ENCODE assay signal across 9 mouse cellular contexts in genomic region chr10:17720891-17721601, GRCm38 (mm10). TPM values are rescaled to one million over a fixed set of nuclear protein-coding genes. Genes with fewer than 3 reads are reported as not detected.
DNase-seq lines count a peak whose midpoint lies in the region; ATAC-seq and TF ChIP-seq lines count a peak whose summit lies in the region.
"Had no signal": no experiment of that assay in that cellular context is flagged by ENCODE, and none has a peak within 500 bp of the region (broad histone marks: within the 10 kb centered on the region; RNA-seq: fewer than 3 reads in every experiment).

No protein-coding gene starts in this region.

- H3K9ac ChIP-seq in kidney, postnatal 0 days (ENCODE audit: low read depth, low read length) = no peak overlapping the region
- H3K9ac ChIP-seq in forebrain, embryonic 16.5 days (replicated peaks; ENCODE audit: low read depth, low read length) = peak overlapping the region; percentile 89; the same call in 1 of the 2 replicates
- no peak overlapping the region; the same call in 1 of the 2 replicates for H3K9ac ChIP-seq in limb, embryonic 13.5 days
- no peak overlapping the region for H3K9ac ChIP-seq in neural tube, embryonic 12.5 days

- H3K27me3 ChIP-seq in kidney, postnatal 0 days (ENCODE audit: insufficient read depth, low read length) = no peaks in the 10 kb centered on the region
- H3K27me3 ChIP-seq in forebrain, embryonic 16.5 days (replicated peaks; ENCODE audit: control insufficient read depth, insufficient read depth, low read length) = no peaks in the 10 kb centered on the region
- no peaks in the 10 kb centered on the region for H3K27me3 ChIP-seq in limb, embryonic 13.5 days
- no peaks in the 10 kb centered on the region for H3K27me3 ChIP-seq in neural tube, embryonic 12.5 days (replicated peaks)
- H3K27me3 ChIP-seq: Patski had no signal

- peak overlapping the region; percentile 100; the same call in 1 of the 2 replicates for H3K27ac ChIP-seq in kidney, postnatal 0 days
- H3K27ac ChIP-seq in forebrain, embryonic 16.5 days (ENCODE audit: low read length) = peak overlapping the region; percentile 98; the same call in 1 of the 2 replicates
- H3K27ac ChIP-seq in limb, embryonic 13.5 days = no peak overlapping the region
- H3K27ac ChIP-seq in neural tube, embryonic 12.5 days = peak overlapping the region; percentile 87; the same call in 1 of the 2 replicates

- no peak for TF ChIP-seq CTCF in kidney, postnatal 0 days (IDR thresholded peaks at IDR 0.05; ENCODE audit: low read depth)

- H3K4me3 ChIP-seq in kidney, postnatal 0 days (replicated peaks; ENCODE audit: low read depth, low read length) = peak overlapping the region; percentile 99; the same call in 1 of the 2 replicates
- peak overlapping the region; percentile 74 for H3K4me3 ChIP-seq in forebrain, embryonic 16.5 days (replicated peaks; ENCODE audit: low read length)
- peak overlapping the region; percentile 96 for H3K4me3 ChIP-seq in limb, embryonic 13.5 days
- peak overlapping the region; percentile 87; the same call in 1 of the 2 replicates for H3K4me3 ChIP-seq in neural tube, embryonic 12.5 days

- H3K4me2 ChIP-seq in kidney, postnatal 0 days (ENCODE audit: low read length) = peak overlapping the region; percentile 77
- H3K4me2 ChIP-seq in forebrain, embryonic 16.5 days (ENCODE audit: low read length) = peak overlapping the region; percentile 79
- peak overlapping the region; percentile 78 for H3K4me2 ChIP-seq in limb, embryonic 13.5 days (replicated peaks)
- peak overlapping the region; percentile 68 for H3K4me2 ChIP-seq in neural tube, embryonic 12.5 days (replicated peaks)

- DNase-seq in kidney, postnatal 0 days (ENCODE audit: low spot score) = peak; percentile 22
- no peak for DNase-seq in kidney, postnatal 4 days
- no peak for DNase-seq in left cerebral cortex, postnatal 25 days (ENCODE audit: low spot score in 2 of 2)
- DNase-seq in thymus, postnatal 10 days (ENCODE audit: low spot score in 2 of 2) = no peak
- DNase-seq in kidney, postnatal 25 days = no peak

- WGBS in kidney, postnatal 0 days = 74% methylated on average over 8 of the region's 8 CpGs
- WGBS in forebrain, embryonic 16.5 days = 71% methylated on average over 8 of the region's 8 CpGs
- WGBS in limb, embryonic 13.5 days = 85% methylated on average over 8 of the region's 8 CpGs
- 85% methylated on average over 8 of the region's 8 CpGs for WGBS in neural tube, embryonic 12.5 days

- no peak for ATAC-seq in kidney, postnatal 0 days (replicated peaks; ENCODE audit: low FRiP score, low read depth)
- no peak for ATAC-seq in forebrain, embryonic 16.5 days
- no peak for ATAC-seq in limb, embryonic 13.5 days (ENCODE audit: low FRiP score, low read depth)
- no peak for ATAC-seq in neural tube, embryonic 12.5 days (ENCODE audit: low FRiP score, low read depth)

- H3K4me1 ChIP-seq in kidney, postnatal 0 days (replicated peaks; ENCODE audit: insufficient read depth, low read length) = no peaks in the 10 kb centered on the region
- H3K4me1 ChIP-seq in forebrain, embryonic 16.5 days (replicated peaks; ENCODE audit: control insufficient read depth, insufficient read depth, low read length) = peaks cover 5% of the 10 kb centered on the region
- peaks cover 8% of the 10 kb centered on the region for H3K4me1 ChIP-seq in limb, embryonic 13.5 days
- peaks cover 5% of the 10 kb centered on the region; the same call in 1 of the 2 replicates for H3K4me1 ChIP-seq in neural tube, embryonic 12.5 days

- intact Hi-C loops in left cerebral cortex, postnatal 25 days (cut with DNase I) = loop anchor here (5.0 to 10.0 kb wide), 8 partner anchors 304 to 1914 kb away; no protein-coding TSS in a partner anchor

- no peaks in the 10 kb centered on the region for H3K9me3 ChIP-seq in kidney, postnatal 0 days (replicated peaks; ENCODE audit: low read length)
- no peaks in the 10 kb centered on the region for H3K9me3 ChIP-seq in forebrain, embryonic 16.5 days (ENCODE audit: control insufficient read depth, low read length)
- H3K9me3 ChIP-seq in limb, embryonic 13.5 days = 0 out of 2 replicates have a peak, but pooled peaks cover 4% of the 10 kb centered on the region
- no peaks in the 10 kb centered on the region for H3K9me3 ChIP-seq in neural tube, embryonic 12.5 days

- H3K36me3 ChIP-seq in kidney, postnatal 0 days (ENCODE audit: insufficient read depth, low read length) = no peaks in the 10 kb centered on the region
- H3K36me3 ChIP-seq in forebrain, embryonic 16.5 days (ENCODE audit: control insufficient read depth, insufficient read depth) = no peaks in the 10 kb centered on the region
- H3K36me3 ChIP-seq in limb, embryonic 13.5 days = no peaks in the 10 kb centered on the region
- H3K36me3 ChIP-seq in neural tube, embryonic 12.5 days = no peaks in the 10 kb centered on the region

RNA-seq across cellular contexts. Expression of gene Cited2, which starts 2.0 kb away (rescaled TPM):
- 86.1 and 94.8 TPM in 2 replicates for polyA plus RNA-seq in kidney, postnatal 0 days (2015; fragmentation: Nextera tagmentation; extraction: Ambion mirVana)
- 55.9 and 65.7 TPM in 2 replicates for polyA plus RNA-seq in forebrain, embryonic 16.5 days (2015; fragmentation: Nextera tagmentation; extraction: Ambion mirVana)
- polyA plus RNA-seq in limb, embryonic 13.5 days (2015; fragmentation: Nextera tagmentation; extraction: Ambion mirVana) = 37.3 and 40.6 TPM in 2 replicates
- polyA plus RNA-seq in neural tube, embryonic 12.5 days (2016; fragmentation: Nextera tagmentation; extraction: Ambion mirVana) = 98.7 and 102 TPM in 2 replicates
- total RNA-seq in left cerebral cortex, postnatal 25 days (2021) = 10 to 100 TPM; 45.0 to 49.2 TPM
